Mouse (Mus musculus): ENCODE data around the gene Zfp958. TPM values are rescaled to one million over a fixed set of nuclear protein-coding genes. Genes with fewer than 3 reads are reported as not detected.

Gene Zfp958
- total RNA-seq, 2 experiments from 2014 or later: 6.6 to 7.0 TPM

- no peak for DNase-seq
- intact Hi-C loops (cut with DNase I; ENCODE audit: low total_unique reads): no loop called here
These were observed 66.1 kb downstream of the Zfp958 start for GRCm38 (mm10) chr8:4678908-4679545.

DNA sequence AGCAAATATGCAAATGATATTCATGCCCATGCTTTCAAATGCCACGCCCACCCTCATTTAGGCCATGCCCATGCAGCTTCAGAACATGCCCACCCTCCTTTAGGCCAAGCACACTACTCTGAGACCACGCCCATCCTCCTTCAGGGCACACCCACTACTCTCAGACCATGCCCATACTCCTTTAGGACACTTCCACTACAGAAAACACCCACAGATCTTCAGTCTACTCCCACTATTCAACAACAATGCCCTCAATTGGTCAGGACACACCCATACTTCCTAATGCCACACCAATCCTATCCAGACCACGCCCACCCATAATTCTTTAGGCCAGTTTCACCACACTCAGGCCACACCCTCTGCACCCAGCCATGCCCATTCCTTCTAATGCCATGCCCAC lies 66.8 kb downstream of the Zfp958 start:
- intact Hi-C loops (cut with DNase I; ENCODE audit: low total_unique reads): no loop called here

More for the DNA sequence above, 66.8 kb downstream of the Zfp958 start:
- no peak for DNase-seq

Other genes starting within 250 kb of the Zfp958 start
- 1 to 10 TPM; 5.4 to 7.1 TPM for gene Cers4, start 120.1 kb upstream of the Zfp958 start, total RNA-seq (2021)
- 1 to 10 TPM; 1.8 to 2.3 TPM for gene Shcbp1, start 166.4 kb downstream of the Zfp958 start, total RNA-seq (2021)